Mouse (Mus musculus): ENCODE measurements around the gene Iqcm.

DNA sequence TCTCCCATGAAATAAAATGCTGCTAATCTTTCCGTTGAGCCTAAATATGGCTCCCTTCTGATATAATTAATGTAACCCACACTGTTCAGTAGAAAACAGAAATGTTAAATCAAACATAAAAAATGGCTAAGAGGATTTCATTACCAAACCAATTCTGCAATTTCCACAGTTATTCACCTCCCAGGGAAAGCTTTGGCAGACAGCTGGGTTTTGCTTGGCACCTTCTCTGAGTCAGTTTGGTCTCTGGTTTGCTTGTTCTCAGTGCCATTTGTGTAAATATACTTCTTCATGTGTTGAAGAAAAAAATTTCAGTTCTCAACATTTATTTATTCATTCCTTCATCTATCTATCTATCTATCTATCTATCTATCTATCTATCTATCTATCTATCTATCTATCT lies 28.3 kb downstream of the Iqcm start:
- TF ChIP-seq CTCF (IDR thresholded peaks at IDR 0.05; ENCODE audit: low read depth) (no peak), EP300 (IDR thresholded peaks at IDR 0.05; ENCODE audit: low read depth) (no peak)
